ENCODE assay signal across 14 mouse cellular contexts in the genomic region with DNA sequence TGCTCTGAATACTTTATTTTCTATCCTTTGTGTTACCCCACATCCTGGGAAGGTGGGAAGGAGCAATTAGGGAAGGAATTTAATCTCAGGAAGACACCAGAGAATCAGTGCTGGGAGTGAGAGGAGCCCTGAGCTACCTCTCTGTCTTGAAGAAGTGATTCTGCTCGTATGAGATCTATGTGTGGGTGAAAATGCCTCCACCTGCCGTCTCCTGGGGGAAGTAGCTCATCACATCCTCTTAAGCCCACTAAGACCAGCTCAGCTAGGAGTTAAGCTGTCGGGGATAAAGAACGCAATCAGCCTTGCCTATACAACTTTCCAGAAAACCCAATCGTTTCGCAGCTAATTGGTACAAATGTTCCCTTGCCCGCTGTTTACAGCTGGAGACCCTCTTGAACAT.
A peak's percentile ranks its signal among the peaks of the same experiment; 100 is the strongest.
DNase-seq lines count a peak whose midpoint lies in the region; ATAC-seq and TF ChIP-seq lines count a peak whose summit lies in the region.
"Had no signal": no experiment of that assay in that cellular context is flagged by ENCODE, and none has a peak within 500 bp of the region (broad histone marks: within the 10 kb centered on the region; RNA-seq: fewer than 3 reads in every experiment).

No protein-coding gene starts in this region.

- no peak for DNase-seq in forebrain, embryonic 11.5 days (ENCODE audit: low spot score)
- no peak for DNase-seq in midbrain, embryonic 11.5 days (ENCODE audit: low spot score, missing footprints)
- DNase-seq in midbrain, embryonic 10.5 days (ENCODE audit: low spot score): no peak
- peak; percentile 67 for DNase-seq in naive thymus-derived CD4-positive, alpha-beta T cell, adult 2 months (ENCODE audit: low read depth)
- DNase-seq in adipocyte (ENCODE audit: low spot score): no peak
- DNase-seq in frontal cortex, postnatal 14 days (ENCODE audit: low spot score in 2 of 2): no peak
- DNase-seq: adrenal gland, postnatal 36 days; cerebellum, postnatal 36 days; left cerebral cortex, postnatal 4 days had no signal

- H3K9ac ChIP-seq in forebrain, embryonic 13.5 days: no peak overlapping the region
- H3K9ac ChIP-seq in forebrain, embryonic 11.5 days (ENCODE audit: low read length): no peak overlapping the region
- H3K9ac ChIP-seq in midbrain, embryonic 11.5 days (ENCODE audit: low read length): no peak overlapping the region
- H3K9ac ChIP-seq: lung, embryonic 15.5 days had no signal

- WGBS in forebrain, embryonic 13.5 days: 23% methylated on average over 7 of the region's 7 CpGs
- WGBS in forebrain, embryonic 11.5 days: 40% methylated on average over 7 of the region's 7 CpGs
- WGBS in midbrain, embryonic 11.5 days: 45% methylated on average over 7 of the region's 7 CpGs
- WGBS in midbrain, embryonic 10.5 days: 42% methylated on average over 7 of the region's 7 CpGs

- no peaks in the 10 kb centered on the region for H3K9me3 ChIP-seq in forebrain, embryonic 13.5 days (replicated peaks)
- no peaks in the 10 kb centered on the region for H3K9me3 ChIP-seq in forebrain, embryonic 11.5 days (ENCODE audit: control insufficient read depth, low read length)
- no peaks in the 10 kb centered on the region for H3K9me3 ChIP-seq in midbrain, embryonic 11.5 days (ENCODE audit: control insufficient read depth, low read length)
- H3K9me3 ChIP-seq in midbrain, embryonic 10.5 days (replicated peaks): no peaks in the 10 kb centered on the region
- H3K9me3 ChIP-seq: lung, embryonic 15.5 days had no signal

- no peaks in the 10 kb centered on the region for H3K36me3 ChIP-seq in forebrain, embryonic 13.5 days (ENCODE audit: poor library complexity, severe bottlenecking)
- no peaks in the 10 kb centered on the region for H3K36me3 ChIP-seq in forebrain, embryonic 11.5 days (ENCODE audit: control insufficient read depth, insufficient read depth, low read length)
- no peaks in the 10 kb centered on the region for H3K36me3 ChIP-seq in midbrain, embryonic 11.5 days (ENCODE audit: control insufficient read depth, insufficient read depth, low read length)
- H3K36me3 ChIP-seq in midbrain, embryonic 10.5 days: no peaks in the 10 kb centered on the region
- H3K36me3 ChIP-seq: lung, embryonic 15.5 days had no signal

- H3K4me1 ChIP-seq in forebrain, embryonic 13.5 days: peaks cover 24% of the 10 kb centered on the region
- H3K4me1 ChIP-seq in forebrain, embryonic 11.5 days (replicated peaks; ENCODE audit: control insufficient read depth, insufficient read depth, low read length): no peaks in the 10 kb centered on the region
- H3K4me1 ChIP-seq in midbrain, embryonic 11.5 days (ENCODE audit: control insufficient read depth, insufficient read depth, low read length): peaks cover 4% of the 10 kb centered on the region
- peaks cover 9% of the 10 kb centered on the region for H3K4me1 ChIP-seq in midbrain, embryonic 10.5 days
- H3K4me1 ChIP-seq in cortical plate, adult 2 months (ENCODE audit: control insufficient read depth, insufficient read depth, low read length): peaks cover 2% of the 10 kb centered on the region; the same call in 1 of the 2 replicates
- H3K4me1 ChIP-seq: lung, embryonic 15.5 days had no signal

- no peak overlapping the region for H3K4me2 ChIP-seq in forebrain, embryonic 13.5 days
- no peak overlapping the region for H3K4me2 ChIP-seq in forebrain, embryonic 11.5 days (ENCODE audit: low read depth, low read length, severe bottlenecking)
- H3K4me2 ChIP-seq in midbrain, embryonic 11.5 days: no peak overlapping the region
- H3K4me2 ChIP-seq: heart, embryonic 11.5 days; lung, embryonic 15.5 days had no signal

- TF ChIP-seq CTCF in cortical plate, adult 2 months (IDR thresholded peaks at IDR 0.05; ENCODE audit: extremely low read depth, insufficient read depth, low read length): peak; percentile 33

- TF ChIP-seq POLR2A in cortical plate, adult 2 months (IDR thresholded peaks at IDR 0.05; ENCODE audit: extremely low read depth, insufficient read depth, low read length): no peak

- H3K4me3 ChIP-seq in forebrain, embryonic 13.5 days: no peak overlapping the region
- no peak overlapping the region for H3K4me3 ChIP-seq in forebrain, embryonic 11.5 days (ENCODE audit: low read depth, low read length)
- no peak overlapping the region for H3K4me3 ChIP-seq in midbrain, embryonic 11.5 days (ENCODE audit: low read depth, low read length)
- H3K4me3 ChIP-seq in midbrain, embryonic 10.5 days: no peak overlapping the region
- H3K4me3 ChIP-seq in cortical plate, adult 2 months (ENCODE audit: insufficient read depth, low read length): no peak overlapping the region
- H3K4me3 ChIP-seq: lung, embryonic 15.5 days; myocyte had no signal

- ATAC-seq in forebrain, embryonic 13.5 days: peak; percentile 46; the same call in 1 of the 2 replicates
- ATAC-seq in forebrain, embryonic 11.5 days (replicated peaks; ENCODE audit: low FRiP score): no peak
- 0 out of 2 replicates have a peak, but pooled peaks have one; percentile 42 for ATAC-seq in midbrain, embryonic 11.5 days (ENCODE audit: low FRiP score)

- H3K27me3 ChIP-seq in forebrain, embryonic 13.5 days: no peaks in the 10 kb centered on the region
- H3K27me3 ChIP-seq in forebrain, embryonic 11.5 days (ENCODE audit: control insufficient read depth, insufficient read depth, low read length): no peaks in the 10 kb centered on the region
- no peaks in the 10 kb centered on the region for H3K27me3 ChIP-seq in midbrain, embryonic 11.5 days (ENCODE audit: control insufficient read depth, insufficient read depth, low read length)
- no peaks in the 10 kb centered on the region for H3K27me3 ChIP-seq in midbrain, embryonic 10.5 days (ENCODE audit: low read depth, poor library complexity, severe bottlenecking)
- H3K27me3 ChIP-seq: lung, embryonic 15.5 days had no signal

- no peak overlapping the region for H3K27ac ChIP-seq in forebrain, embryonic 13.5 days
- no peak overlapping the region for H3K27ac ChIP-seq in forebrain, embryonic 11.5 days (ENCODE audit: low read depth, low read length)
- no peak overlapping the region for H3K27ac ChIP-seq in midbrain, embryonic 11.5 days (ENCODE audit: low read depth, low read length)
- H3K27ac ChIP-seq in midbrain, embryonic 10.5 days (replicated peaks): no peak overlapping the region
- H3K27ac ChIP-seq in cortical plate, adult 2 months (ENCODE audit: insufficient read depth, low read length): no peak overlapping the region
- H3K27ac ChIP-seq: lung, embryonic 15.5 days had no signal
